Mouse (Mus musculus) bone marrow, adult 2 months (tissue): ENCODE measurements at regions not wholly inside any gene's neighbourhood (a gene's known extent, or its start where the extent isn't known, plus 50 kb on each side); places are given as distances from the start of the nearest gene placed in this dataset.

Source experiments
- CTCF ChIP-seq: fragments of 200-500 bp; IDR thresholded peaks from 2 replicates; pipeline ENCODE4 v1.5.1; 2011; ENCODE audit warnings: low read length, control low read depth; ENCODE audit not compliant: control insufficient read depth, insufficient read depth
- POLR2A ChIP-seq: fragments of 200-500 bp; IDR thresholded peaks from 2 replicates; pipeline ENCODE4 v1.6.1; 2011; ENCODE audit warnings: low read depth, mild to moderate bottlenecking, control low read depth, low read length, borderline replicate concordance; ENCODE audit not compliant: control insufficient read depth

DNA sequence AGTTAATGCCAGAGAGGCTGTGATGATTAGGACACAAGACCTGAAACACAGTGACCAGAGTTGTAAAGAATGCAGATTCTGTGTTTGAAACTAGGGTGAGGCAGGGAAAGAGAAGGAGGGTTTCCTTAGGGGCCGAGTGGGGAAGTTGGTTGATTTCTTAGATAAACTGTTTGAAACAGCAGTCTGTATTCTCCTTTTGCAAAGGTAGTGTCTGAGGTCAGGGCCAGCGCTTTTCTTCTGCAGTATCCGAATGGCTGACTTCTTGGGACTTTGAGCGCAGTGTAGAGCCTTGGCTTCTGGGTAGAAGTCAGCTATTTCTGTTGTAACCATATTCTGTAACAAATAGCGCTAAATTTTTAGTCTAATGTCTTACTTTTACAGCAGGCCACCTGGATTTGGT is 133.7 kb downstream of the Dad1 start:
- TF ChIP-seq CTCF (no peak), POLR2A (no peak)
